Mouse (Mus musculus): ENCODE data around the gene Poll.
"Not testable (repeated sequence)": the region's sequence is repeated elsewhere in the genome, so short reads cannot be mapped to it uniquely, and the experiment has no call there.

Poll gene

DNA sequence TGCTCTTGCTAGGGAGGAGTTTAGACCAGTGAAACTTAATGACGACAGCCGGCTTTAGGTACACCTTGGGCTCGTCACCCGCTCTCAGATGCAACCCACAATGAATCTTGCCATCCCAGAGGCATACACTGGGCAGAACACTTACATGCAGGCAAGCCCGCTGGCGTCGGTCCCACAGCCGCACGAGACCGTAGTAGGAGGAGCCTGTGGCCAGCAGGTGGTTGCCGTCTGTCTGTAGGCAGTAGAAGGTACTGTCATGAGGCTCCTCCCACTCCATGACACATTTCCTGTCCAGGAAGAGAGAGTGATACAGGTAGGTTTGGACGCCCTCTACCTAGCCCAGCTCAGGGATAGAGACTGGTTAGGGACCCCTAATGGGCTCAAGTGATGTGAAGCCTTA lies 18.6 kb upstream of the Poll start:
- DNase-seq (ENCODE audit: low read depth in 2 of 2, low spot score in 2 of 2), result peak in 1 of 2 experiments; percentile 32

DNA sequence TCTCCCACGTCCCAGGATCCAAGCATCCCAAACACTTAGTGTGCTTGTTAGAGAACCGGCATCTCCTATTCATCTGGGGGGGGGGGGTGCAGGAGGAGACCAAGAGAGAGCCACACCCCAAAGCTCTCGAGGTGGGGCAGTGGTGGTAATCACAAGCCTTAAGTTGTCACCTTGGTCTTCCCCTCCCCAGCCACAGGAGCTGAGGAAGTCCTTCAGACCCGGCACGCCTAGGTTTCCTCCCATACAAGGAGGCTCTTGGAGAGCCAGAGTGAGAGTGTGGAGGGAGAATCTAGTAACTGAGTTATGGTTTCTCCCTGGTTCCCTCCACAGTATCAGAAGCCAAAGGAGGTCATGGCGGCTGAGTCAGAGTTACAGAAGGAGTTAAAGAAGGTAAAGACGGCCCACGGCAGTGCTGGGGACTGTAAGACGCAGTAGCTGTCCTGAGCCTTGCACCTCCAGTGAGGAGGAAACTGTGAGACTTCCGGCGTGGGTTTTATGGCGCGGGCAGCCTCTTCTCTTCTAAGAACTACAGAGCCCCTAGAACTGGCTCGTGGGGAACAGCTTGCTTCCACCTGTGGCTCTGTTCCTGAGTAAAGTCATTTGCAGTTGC lies 16.9 kb upstream of the Poll start:
- peak; percentile 27 to 48 for DNase-seq (ENCODE audit: low read depth in 2 of 2, low spot score in 2 of 2)

DNA sequence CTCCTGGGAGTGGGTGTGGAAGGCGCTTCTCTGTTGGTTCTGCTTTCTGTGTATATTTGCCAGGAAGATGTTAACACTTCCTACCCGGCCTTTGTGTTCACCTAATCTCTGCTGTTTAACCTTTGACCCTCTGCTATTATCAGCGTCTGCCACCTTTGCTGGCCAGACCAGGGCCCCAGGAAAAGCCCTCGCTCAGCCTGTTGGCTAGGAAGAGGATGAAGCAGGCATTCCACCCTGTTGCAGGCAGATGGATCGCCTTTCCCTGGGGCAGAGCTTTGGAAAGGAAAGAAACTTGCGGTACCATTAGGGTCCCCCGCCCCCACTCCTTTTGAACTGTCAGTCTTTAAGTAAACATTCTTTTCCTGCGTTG lies 15.3 kb upstream of the Poll start:
- no peak for DNase-seq (ENCODE audit: low read depth in 2 of 2, low spot score in 2 of 2)

DNA sequence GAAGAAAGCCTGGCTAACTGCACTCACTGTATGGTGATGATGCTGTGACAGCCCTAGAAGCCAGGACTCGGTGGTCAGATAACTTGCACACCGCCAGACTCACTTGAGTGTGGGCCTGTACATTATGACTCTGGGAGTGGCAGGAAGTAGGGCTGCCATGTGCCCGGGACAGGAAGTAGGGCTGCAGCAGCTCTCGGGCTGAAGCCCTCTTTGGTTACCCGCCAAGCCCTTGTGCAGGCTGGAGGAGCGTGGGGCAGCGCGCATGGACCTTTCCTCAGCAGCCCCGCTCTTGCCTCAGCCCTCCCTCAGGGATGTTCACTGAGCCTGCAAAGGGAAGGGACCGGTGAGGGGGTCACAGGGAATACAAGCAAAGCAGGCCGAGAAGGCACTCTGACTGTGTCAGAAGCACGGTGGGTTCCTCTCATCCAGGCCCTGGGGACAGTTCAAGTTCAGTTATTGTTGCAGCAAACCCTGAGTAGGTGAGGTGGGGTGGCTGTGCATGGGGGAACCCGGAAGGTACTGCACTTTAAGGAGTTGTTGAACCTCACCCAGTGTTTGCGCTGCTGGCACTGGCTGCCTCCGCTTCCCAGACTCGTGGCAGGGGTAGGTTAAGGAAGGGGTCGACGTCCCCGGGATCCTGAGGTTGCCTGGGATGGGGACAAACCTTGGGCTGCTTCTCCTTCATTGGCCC lies 14.8 kb upstream of the Poll start:
- peak; percentile 32 to 35 for DNase-seq (ENCODE audit: low read depth in 2 of 2, low spot score in 2 of 2)

DNA sequence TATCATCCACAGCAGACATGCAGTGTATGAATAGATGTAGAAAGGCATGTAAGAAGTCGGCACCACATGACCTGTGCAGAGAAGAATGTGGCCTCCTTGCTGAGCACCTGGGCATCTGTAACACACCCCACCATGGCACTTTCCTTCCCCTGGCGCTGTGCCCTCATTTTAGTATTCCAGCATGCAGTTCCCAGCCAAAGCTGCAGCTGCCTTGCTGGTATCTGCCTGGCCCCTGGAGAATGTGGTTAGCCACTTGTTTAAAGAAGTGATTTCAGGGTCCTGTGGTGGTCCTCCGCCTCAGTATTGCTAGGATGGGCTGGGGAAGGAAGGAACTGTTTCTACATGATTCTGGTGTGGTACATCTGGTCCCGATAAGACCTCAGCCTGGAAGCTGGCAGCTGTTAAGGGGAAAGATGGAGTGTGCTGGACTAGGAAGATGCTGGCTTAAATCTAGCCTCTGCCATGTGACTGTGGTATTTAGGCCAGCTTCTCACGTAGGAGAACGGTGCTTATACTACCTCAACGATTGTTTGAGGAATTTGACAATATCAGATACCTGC lies 14.1 kb upstream of the Poll start:
- no peak for DNase-seq (ENCODE audit: low read depth in 2 of 2, low spot score in 2 of 2)

DNA sequence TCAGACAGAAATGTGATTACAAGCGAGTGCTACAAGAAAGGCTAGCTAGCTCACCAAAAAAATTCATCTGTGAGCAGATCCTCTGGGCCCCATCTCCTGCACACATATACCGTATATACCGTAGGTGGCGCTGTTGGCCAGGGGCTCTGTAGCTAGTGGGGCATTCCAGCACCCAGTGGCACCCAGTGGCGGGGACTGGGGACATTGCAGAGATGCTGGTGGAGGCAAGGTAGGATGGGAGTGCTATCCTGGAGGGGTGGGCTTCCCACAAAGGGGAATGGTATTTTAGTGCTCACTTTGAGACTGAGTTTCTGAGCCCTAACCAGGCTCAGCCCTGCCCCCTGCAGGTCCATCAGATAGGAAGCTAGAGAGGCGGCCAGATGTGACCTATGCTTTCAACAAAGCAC lies 13.5 kb upstream of the Poll start:
- peak; percentile 81 to 90 for DNase-seq (ENCODE audit: low read depth in 2 of 2, low spot score in 2 of 2)

DNA sequence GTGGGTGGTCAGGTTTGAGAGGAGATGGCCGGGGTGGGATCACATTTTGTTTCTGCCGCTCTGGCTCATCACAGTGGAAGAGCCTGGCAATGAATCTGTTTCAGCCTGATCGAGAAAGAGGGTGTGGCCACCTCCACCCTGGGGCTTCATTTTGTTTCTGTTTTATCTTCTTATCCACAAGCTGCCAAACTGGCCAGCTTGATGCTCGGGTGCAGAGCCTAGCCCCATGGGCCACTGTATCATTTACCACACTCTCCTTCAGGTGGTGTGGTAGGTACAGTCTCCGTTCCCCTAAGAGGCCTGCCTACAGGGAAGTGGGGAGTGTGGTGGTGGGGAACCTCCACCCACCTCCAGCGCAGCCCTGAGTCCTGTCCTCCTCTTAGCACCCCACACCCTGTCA lies 12.7 kb upstream of the Poll start:
- DNase-seq (ENCODE audit: low read depth in 2 of 2, low spot score in 2 of 2), result no peak

DNA sequence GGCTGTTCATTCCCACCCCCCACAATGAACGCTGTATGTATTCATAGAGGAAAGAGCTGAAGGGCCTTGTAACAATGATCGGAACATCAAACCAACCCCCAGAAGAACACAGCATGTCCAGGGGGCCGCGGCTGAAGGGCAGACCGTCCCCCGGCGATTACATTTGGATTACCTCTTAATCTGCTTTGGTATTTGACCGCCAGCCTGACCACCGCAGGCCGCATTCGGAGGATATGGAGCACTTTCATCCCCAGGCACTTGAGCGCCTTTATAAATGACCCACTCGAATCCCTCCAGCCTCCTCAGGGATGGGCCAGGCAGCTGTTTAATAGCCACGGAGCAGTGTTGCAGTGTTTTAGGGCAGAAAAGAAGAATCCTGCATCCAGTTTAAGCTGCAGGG lies 7.0 kb upstream of the Poll start:
- no peak for DNase-seq (ENCODE audit: low read depth in 2 of 2, low spot score in 2 of 2)

DNA sequence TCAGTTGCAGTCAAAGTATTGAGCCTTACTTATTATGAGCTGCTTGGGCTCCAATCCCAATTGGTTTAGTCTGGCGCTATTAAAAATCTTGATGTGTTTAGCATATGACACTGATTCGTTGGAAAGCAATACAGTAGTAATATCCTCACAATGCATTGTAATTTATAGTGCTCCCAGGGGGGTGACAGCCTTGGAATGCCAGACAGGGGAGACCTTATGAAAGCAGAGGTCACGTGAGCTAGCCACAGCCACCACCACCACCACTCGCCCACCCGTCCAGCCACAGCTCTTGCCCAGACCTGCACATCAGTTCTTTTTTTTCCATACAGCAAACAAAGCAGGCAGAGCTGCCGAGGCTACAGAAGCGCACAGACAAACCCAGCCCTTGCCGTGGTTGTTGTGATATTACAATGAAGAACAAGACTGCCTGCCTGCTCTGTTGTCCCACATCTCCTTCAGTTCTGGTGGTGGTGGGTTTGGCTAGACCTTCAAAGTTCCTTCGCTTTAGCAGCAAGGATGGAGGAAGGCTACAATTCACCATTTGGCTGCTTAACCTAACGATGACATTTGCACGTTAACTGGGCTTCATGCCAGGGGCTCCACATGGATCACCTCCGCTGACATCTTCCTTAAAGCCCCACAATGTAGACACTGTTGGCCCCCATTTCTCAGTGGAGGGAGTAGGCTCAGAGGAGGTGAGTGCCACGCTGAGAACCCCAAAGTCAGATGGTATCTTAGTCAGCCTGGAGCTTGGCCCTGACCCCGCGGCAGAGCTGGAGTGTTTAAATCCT lies 5.8 kb upstream of the Poll start:
- no peak for DNase-seq (ENCODE audit: low read depth in 2 of 2, low spot score in 2 of 2)

DNA sequence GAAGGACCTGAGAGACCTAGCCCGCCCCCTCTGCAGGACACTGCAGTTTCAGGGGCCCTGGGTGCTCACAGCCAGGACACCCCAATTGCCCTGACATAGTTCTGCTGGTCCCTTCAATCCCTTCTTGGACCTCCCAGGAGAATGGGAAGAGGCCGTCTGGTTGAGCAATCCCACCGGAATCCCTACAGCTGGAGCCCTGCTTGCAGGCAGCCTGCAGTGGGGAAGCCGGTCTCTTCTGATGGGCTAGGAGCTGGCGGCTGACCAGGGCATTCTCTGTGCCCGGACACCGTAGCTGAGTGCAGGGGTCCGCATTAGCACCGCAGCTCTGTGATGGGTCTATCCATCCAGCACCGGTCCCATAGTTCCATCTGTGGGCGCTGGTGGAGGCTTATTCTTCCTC lies 6.2 kb downstream of the Poll start:
- no peak for DNase-seq (ENCODE audit: low read depth in 2 of 2, low spot score in 2 of 2)

DNA sequence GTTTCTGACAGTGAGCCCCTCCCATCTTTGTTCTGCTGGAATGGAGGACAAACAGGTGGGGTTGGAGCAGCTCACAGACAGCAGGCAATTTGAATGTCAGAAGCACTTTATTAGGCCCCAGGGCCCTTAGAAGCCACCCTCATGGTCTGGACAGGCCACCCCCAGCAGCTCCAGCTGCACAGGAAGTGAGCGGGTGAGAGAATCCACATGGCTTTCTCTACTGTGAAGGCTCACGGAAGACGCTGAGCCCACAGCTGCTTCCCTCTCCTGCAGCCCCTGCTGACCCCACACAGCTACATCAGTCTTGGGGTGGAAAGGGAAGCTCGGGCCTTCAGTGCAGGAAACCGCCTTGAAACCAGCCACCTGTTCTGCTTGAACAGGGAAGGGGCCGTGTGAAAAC lies 8.1 kb downstream of the Poll start:
- DNase-seq (ENCODE audit: low read depth in 2 of 2, low spot score in 2 of 2), result no peak

DNA sequence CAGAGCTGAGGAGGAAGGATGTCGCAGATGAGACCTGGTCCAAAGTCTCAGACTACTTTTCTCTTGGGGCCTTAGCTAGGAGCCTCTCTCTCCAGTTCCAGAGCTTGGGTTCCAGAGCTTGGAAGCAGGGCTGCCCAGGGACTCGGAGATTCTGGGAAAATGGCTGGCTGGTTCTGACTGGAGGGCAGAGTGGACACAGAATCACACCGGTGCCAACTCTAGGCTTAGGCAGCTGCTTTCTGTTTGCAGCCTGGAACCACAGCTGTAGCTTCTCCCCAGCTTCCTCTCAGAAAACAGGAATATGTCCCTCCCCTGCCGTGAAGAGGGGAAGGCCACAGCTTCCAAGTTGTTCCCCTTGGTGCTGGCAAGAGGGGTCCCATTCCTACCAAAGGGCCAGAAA lies 10.4 kb downstream of the Poll start:
- no peak for DNase-seq (ENCODE audit: low read depth in 2 of 2, low spot score in 2 of 2)

DNA sequence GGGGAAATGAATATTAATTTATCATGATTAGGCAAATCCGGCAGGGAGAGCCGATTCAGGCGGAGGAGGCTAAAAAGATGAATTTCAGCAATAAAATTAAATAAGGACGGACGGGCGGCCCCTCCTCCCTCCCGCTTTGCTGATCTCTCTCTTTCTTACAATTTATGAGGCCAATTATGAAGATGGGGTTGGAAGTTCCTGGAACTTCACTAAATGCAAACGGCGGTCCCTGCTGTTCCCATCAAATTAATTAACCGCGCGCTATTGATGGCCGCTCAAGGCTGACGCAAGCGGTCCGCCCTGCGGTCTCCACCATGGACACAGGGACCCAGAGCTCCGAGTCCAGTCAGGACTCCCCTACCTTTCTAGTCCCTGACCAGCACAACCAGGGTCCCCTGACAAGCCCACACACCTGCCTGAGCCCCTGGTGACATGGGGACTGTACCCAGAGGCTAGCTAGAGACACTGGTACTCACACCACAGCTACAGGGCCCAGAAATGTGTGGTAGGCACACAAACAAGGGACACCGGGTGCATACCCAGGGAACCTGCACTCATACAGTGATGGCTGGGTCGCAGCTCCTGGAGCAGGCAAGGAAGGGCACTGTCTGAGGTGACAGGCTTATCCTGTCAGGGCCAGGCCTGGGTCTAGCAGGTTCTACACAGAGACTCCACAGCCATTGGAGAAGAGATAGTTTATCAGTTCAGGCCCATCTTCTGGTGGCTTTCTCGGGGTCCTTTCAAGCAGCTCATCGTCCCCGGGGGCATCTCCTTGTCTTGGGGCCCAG lies 11.0 kb downstream of the Poll start:
- no peak for DNase-seq (ENCODE audit: low read depth in 2 of 2, low spot score in 2 of 2)

DNA sequence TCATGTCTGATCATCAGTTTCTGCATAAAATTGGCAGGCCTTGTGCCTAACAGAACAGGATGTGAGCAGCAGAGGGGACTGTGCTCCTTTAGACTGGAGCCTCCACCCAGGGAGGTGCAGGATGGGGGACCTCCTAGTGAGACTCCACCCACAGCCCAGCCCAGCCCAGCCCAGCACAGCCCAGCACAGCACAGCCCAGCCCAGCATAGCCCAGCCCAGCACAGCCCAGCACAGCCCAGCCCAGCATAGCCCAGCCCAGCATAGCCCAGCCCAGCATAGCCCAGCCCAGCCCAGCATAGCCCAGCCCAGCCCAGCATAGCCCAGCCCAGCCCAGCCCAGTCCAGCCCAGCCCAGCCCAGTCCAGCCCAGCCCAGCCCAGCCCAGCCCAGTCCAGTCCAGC lies 12.1 kb downstream of the Poll start:
- DNase-seq (ENCODE audit: low read depth in 2 of 2, low spot score in 2 of 2), result not testable (repeated sequence)

DNA sequence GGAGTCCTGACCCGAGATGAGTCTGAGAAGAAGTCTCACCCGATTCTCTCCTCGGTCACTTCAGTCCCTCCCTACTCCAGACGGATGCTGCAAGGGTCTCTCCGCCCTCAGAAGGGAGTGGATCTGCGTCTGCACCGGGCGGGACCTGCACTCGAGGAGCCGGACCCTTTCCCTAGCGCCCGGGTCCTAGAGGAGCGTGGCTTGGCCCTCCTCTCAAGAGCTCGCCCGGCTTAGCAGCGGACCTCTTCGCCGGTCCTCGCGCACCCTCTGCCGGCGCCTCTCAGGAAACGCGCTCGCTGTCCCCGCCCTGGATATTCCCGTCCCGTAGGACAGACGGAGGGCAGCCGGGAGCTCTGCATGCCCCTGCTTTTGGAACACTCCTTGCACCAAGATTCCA lies 15.4 kb downstream of the Poll start:
- peak; percentile 68 to 70 for DNase-seq (ENCODE audit: low read depth in 2 of 2, low spot score in 2 of 2)

DNA sequence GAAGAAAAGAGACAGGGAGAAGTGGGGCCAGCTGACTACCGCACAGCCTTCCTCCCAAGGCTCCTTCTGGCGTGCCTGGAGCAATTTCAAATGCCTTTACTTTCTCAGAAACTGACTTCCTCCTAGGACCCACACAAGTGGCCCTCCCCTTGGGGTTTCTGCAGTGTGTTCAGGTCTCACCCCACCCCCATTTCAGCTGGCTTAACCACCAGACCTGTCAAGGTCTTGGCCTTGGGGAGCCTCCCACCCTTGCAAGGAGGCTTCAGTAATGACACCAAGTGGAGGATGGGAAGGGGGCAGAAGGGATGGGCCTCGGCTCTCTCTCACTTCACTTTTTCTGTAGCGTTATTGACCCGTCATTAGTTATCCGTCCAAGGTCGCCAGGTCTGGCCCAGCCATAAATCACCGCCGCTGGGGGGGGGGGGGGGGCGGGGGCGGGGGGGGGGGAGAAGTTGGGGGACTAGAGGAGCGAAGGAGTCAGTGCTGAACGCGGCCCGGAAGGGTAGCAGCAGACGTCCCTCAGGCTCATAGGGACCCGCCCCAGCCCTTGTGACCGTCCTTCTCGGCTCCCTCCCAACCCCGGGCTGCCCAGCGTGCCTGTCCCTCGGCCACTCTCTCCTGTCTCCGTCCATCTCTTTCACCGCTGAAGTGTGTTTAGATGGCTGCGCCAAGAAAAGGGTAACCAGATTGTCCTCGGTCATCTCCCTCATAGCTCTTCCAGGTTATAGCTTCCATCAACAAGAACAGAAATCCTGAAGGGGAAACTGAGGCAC lies 16.0 kb downstream of the Poll start:
- no peak for DNase-seq (ENCODE audit: low read depth in 2 of 2, low spot score in 2 of 2)

DNA sequence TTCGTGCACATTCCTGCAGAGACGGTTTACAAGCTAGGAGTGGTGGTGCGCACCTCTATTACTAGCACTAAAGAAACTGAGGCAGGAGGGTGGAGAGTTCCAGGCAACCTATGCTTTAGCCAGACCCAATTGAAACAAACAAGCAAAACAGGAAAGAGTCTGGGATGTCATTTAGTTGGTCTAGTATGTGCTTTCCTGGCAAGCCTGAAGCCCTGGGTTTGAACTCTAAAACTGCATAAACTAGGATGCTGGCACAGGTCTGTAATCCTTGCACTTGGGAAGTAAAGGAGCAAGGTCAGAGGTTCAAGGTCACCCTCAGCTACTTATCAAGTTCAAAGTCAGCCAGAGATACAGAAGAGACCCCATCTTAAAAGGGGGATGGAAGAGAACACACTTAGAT lies 18.3 kb downstream of the Poll start:
- DNase-seq (ENCODE audit: low read depth in 2 of 2, low spot score in 2 of 2), result no peak

DNA sequence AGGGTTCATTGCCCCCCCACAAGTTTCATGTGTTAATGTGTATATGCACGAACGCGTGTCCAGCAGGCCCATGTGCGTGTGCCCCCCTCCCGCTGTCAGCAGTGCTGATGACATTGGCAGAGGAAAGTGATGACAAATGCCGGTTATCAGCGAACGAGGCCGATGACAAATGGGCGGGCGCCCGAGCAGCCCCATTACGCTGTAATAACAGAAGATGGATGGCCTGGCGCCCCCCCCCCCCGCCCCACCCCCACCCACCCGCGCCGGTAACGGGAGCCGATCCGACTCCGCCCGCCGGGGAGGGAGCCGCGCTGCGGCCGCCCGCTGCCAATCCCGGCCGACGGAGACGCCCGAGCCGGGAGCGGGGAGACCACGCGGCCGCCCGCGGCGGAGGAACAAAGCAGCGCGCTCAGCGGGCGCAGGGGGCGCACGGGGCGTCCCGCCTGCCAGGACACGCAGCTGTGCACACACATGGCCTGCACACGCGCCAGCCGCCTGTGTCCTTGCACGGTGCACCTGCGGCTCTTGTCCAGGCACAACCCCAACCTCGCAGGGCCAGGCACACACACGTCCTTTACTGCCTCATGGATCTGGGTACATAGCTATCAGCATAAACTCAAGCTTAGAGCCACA lies 18.8 kb downstream of the Poll start:
- DNase-seq (ENCODE audit: low read depth in 2 of 2, low spot score in 2 of 2), result no peak

DNA sequence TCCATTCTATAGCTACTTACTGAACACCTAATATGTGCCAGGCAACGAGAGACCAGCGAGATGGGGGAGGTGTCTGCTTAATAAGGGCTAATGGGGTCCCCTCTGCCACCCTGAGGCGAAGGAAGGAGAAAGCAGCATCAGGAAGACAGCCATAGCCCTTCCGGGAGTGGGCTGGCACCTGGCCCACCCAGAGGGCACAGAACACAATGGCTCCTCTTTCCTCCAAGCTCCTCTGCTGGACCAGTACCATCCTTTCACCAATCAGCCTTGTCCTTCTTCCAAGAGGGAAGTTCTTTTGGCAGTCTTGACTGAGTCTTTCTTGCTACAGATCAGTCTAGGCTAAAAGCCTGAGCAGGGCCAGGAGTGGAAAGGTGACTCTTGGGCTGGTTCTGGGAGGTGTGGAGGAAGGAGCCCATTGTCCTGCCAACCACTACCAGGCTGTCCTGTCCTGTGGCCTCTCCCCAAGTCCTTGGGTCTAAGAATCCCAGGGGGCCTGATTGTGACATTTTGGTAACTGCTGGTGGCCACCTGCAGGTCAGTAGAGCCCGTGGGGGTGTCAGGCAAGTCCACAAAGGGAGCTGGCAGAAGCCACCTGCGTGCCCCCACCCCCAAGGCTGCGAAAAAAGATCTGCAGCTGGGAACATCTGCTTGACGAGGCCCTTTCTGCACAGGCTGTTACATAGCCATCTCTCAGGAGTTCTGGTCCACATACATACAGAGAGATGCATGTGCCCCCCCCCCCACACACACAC lies 19.5 kb downstream of the Poll start:
- no peak for DNase-seq (ENCODE audit: low read depth in 2 of 2, low spot score in 2 of 2)
